Mouse (Mus musculus) testis, adult 2 months (tissue): ENCODE measurements at regions not wholly inside any gene's neighbourhood (a gene's known extent, or its start where the extent isn't known, plus 50 kb on each side); places are given as distances from the start of the nearest gene placed in this dataset.

Experiments used
- CTCF ChIP-seq: fragments of 200-500 bp; IDR thresholded peaks from 2 replicates; pipeline ENCODE4 v1.5.1; 2012; ENCODE audit warnings: low read depth, mild to moderate bottlenecking, inconsistent platforms, low read length, moderate library complexity; ENCODE audit not compliant: control insufficient read depth, insufficient read depth, insufficient replicate concordance
- POLR2A ChIP-seq: fragments of 200-500 bp; IDR thresholded peaks from 2 replicates; pipeline ENCODE4 v1.6.1; 2012; ENCODE audit warnings: low read depth, mild to moderate bottlenecking, inconsistent platforms, low read length, moderate library complexity; ENCODE audit not compliant: control insufficient read depth

- TF ChIP-seq CTCF (no peak), POLR2A (no peak)
These were observed 447.1 kb upstream of the Zmiz1 start for GRCm38 (mm10) chr14:25011926-25012325.
